Mouse (Mus musculus): ENCODE data around the gene Inpp5f. TPM values are rescaled to one million over a fixed set of nuclear protein-coding genes. Genes with fewer than 3 reads are reported as not detected.

Inpp5f gene
- polyA plus RNA-seq, 1 experiment: 3.6 TPM

DNA sequence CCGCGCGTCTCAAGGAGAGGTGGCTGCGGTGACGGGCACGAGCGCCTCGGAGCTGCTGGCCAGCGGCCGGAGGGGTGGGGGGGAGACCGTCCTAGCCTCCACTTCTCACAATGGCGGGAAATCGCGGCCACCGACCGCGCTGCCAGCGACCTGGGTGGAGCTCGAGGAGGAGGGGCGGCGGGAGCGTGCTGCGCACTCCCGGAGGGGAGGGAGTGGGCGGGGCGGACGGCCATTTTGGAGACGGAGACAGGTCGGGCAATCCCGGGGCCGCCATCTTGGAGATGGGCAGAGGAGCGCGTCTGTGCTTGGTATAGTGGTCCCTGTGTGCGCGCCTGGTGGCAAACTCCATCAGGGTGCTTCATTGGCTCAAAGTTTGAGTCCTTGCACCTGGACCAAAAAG is 129.2 kb downstream of the Inpp5f start, which contains the start of gene Mcmbp:
Gene Mcmbp, minus strand, starts transcription at position 162 of the 400 bp plus-strand sequence.
- peaks cover 48% of the 10 kb centered on the region for H3K79me2 ChIP-seq (ENCODE audit: control insufficient read depth, insufficient read depth)

DNA sequence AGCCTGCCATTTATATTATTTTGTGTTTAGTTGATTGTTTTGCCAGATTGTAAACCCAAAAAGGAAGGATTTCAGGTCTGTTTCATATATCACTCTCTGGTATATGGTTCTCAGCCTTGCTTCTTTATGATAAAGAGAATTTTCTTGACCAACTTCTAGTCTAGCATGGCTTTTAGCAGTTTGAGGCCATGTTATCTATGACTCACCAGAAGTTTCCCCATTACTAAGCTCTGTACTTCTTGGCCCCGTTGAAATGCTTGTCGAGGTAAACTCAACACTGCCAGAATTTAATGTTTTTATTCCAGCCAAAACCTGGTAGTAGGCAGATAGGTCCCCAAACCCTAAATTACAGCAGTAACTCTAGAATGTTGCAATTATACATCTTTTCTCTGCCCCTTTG is 132.8 kb downstream of the Inpp5f start:
- H3K4me2 ChIP-seq (ENCODE audit: low read depth): peak overlapping the region; percentile 97
- peaks cover 48% of the 10 kb centered on the region for H3K79me2 ChIP-seq (ENCODE audit: control insufficient read depth, insufficient read depth)
- peak overlapping the region; percentile 86 for H3K4me3 ChIP-seq
- no peaks in the 10 kb centered on the region for H3K36me3 ChIP-seq (ENCODE audit: control insufficient read depth, insufficient read depth)
- no peaks in the 10 kb centered on the region for H3K27me3 ChIP-seq (ENCODE audit: control insufficient read depth, insufficient read depth, insufficient read length)
- TF ChIP-seq USF1 (IDR thresholded peaks at IDR 0.05; ENCODE audit: low read depth) (no peak), POLR2AphosphoS2 (IDR thresholded peaks at IDR 0.05; ENCODE audit: insufficient read length, low read depth) (no peak), TCF12 (IDR thresholded peaks at IDR 0.05; ENCODE audit: insufficient read depth, poor library complexity, severe bottlenecking) (no peak), TCF3 (IDR thresholded peaks at IDR 0.05; ENCODE audit: insufficient read length, low read depth) (no peak), MAX (IDR thresholded peaks at IDR 0.05; ENCODE audit: low read depth) (no peak), E2F4 (IDR thresholded peaks at IDR 0.05; ENCODE audit: insufficient read depth) (no peak), SRF (IDR thresholded peaks at IDR 0.05; ENCODE audit: control insufficient read depth, insufficient read length, low read depth) (no peak), REST (IDR thresholded peaks at IDR 0.05; ENCODE audit: insufficient read depth, insufficient read length) (no peak), POLR2A (IDR thresholded peaks at IDR 0.05; ENCODE audit: insufficient read length, low read depth) (no peak), MYOG (IDR thresholded peaks at IDR 0.05; ENCODE audit: control insufficient read depth in 1 of 3, insufficient read depth in 1 of 3, insufficient read length in 2 of 3, low read depth in 2 of 3) (no peak), MYOD1 (IDR thresholded peaks at IDR 0.05; ENCODE audit: control insufficient read depth in 1 of 3, insufficient read length in 2 of 3, low read depth in 2 of 3) (no peak), CEBPB (IDR thresholded peaks at IDR 0.05; ENCODE audit: insufficient read depth, poor library complexity, severe bottlenecking) (no peak)
- H3ac ChIP-seq (ENCODE audit: control insufficient read depth, insufficient read length): no peak overlapping the region

More for the DNA sequence above, 129.2 kb downstream of the Inpp5f start, which contains the start of gene Mcmbp:
- Histone ChIP-seq H3K4me2 (ENCODE audit: low read depth) (peak within 1 kb of the TSS; percentile 99), H3ac (ENCODE audit: control insufficient read depth, insufficient read length) (peak within 1 kb of the TSS; percentile 35), H3K36me3 (ENCODE audit: control insufficient read depth, insufficient read depth) (no peaks in the 10 kb centered on the region), H3K4me3 (peak within 1 kb of the TSS; percentile 49), H3K27me3 (ENCODE audit: control insufficient read depth, insufficient read depth, insufficient read length) (no peaks in the 10 kb centered on the region)
- peak in 1 of 3 experiments; percentile 41 for TF ChIP-seq MYOD1 (IDR thresholded peaks at IDR 0.05; ENCODE audit: control insufficient read depth in 1 of 3, insufficient read length in 2 of 3, low read depth in 2 of 3)
- TF ChIP-seq TCF3 (IDR thresholded peaks at IDR 0.05; ENCODE audit: insufficient read length, low read depth): no peak
- peak; percentile 88 for TF ChIP-seq POLR2A (IDR thresholded peaks at IDR 0.05; ENCODE audit: insufficient read length, low read depth)
- no peak for TF ChIP-seq REST (IDR thresholded peaks at IDR 0.05; ENCODE audit: insufficient read depth, insufficient read length)
- TF ChIP-seq POLR2AphosphoS2 (IDR thresholded peaks at IDR 0.05; ENCODE audit: insufficient read length, low read depth): peak; percentile 85
- peak; percentile 51 for TF ChIP-seq E2F4 (IDR thresholded peaks at IDR 0.05; ENCODE audit: insufficient read depth)

DNA sequence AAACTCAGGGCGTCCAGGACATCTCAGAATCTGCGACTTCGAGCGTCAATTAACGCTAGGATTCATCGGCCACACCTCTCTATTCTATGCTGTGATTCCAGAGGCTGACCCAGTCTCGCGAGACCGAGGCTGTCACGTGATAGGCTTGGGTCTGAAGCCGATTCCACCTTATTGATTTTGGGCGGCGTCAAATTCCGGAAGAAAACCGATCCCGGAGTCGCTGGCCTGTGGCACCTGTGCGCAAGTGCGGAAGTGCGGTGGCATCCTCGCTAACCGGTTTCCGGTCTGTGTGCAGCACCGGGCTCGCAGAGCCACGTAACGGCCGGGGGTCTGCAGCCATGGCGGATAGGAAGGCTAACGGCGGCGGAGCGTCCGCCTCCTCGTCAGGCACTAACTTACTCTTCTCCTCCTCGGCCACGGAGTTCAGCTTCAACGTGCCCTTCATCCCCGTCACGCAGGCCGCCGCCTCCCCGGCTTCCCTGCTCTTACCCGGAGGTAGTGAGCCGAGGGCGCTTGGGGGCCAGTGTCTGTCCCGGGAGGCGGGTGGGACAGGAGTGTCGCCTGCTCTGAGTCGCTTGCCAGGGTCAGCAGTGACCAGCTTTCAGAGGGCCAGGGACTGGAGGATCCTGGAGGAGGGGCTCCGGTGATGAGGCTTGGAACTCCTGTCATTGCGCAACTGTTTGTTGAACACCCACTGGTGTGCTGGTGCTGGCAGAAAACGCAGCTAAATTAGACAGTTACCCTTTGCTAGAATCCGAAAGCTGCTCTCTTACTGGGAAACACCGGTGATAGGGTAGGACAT is 133.8 kb downstream of the Inpp5f start, which contains the start of gene Sec23ip:
Gene Sec23ip, plus strand, starts transcription at position 260 of the 802 bp plus-strand sequence.
- peak within 1 kb of the TSS; percentile 86 for H3K4me3 ChIP-seq
- H3ac ChIP-seq (ENCODE audit: control insufficient read depth, insufficient read length): peak within 1 kb of the TSS; percentile 50
- H3K79me2 ChIP-seq (ENCODE audit: control insufficient read depth, insufficient read depth): peaks cover 50% of the 10 kb centered on the region
- no peaks in the 10 kb centered on the region for H3K36me3 ChIP-seq (ENCODE audit: control insufficient read depth, insufficient read depth)
- peak within 1 kb of the TSS; percentile 97 for H3K4me2 ChIP-seq (ENCODE audit: low read depth)
- H3K27me3 ChIP-seq (ENCODE audit: control insufficient read depth, insufficient read depth, insufficient read length): no peaks in the 10 kb centered on the region
- peak in 1 of 3 experiments; percentile 8 for TF ChIP-seq MYOD1 (IDR thresholded peaks at IDR 0.05; ENCODE audit: control insufficient read depth in 1 of 3, insufficient read length in 2 of 3, low read depth in 2 of 3)
- TF ChIP-seq CEBPB (IDR thresholded peaks at IDR 0.05; ENCODE audit: insufficient read depth, poor library complexity, severe bottlenecking): peak; percentile 93
- TF ChIP-seq POLR2AphosphoS2 (IDR thresholded peaks at IDR 0.05; ENCODE audit: insufficient read length, low read depth): peak; percentile 95
- TF ChIP-seq TCF12 (IDR thresholded peaks at IDR 0.05; ENCODE audit: insufficient read depth, poor library complexity, severe bottlenecking): no peak
- no peak for TF ChIP-seq REST (IDR thresholded peaks at IDR 0.05; ENCODE audit: insufficient read depth, insufficient read length)
- TF ChIP-seq USF1 (IDR thresholded peaks at IDR 0.05; ENCODE audit: low read depth): peak; percentile 98
- TF ChIP-seq SRF (IDR thresholded peaks at IDR 0.05; ENCODE audit: control insufficient read depth, insufficient read length, low read depth): peak; percentile 57
- no peak for TF ChIP-seq E2F4 (IDR thresholded peaks at IDR 0.05; ENCODE audit: insufficient read depth)
- peak; percentile 78 for TF ChIP-seq MAX (IDR thresholded peaks at IDR 0.05; ENCODE audit: low read depth)
- no peak for TF ChIP-seq TCF3 (IDR thresholded peaks at IDR 0.05; ENCODE audit: insufficient read length, low read depth)
- no peak for TF ChIP-seq MYOG (IDR thresholded peaks at IDR 0.05; ENCODE audit: control insufficient read depth in 1 of 3, insufficient read depth in 1 of 3, insufficient read length in 2 of 3, low read depth in 2 of 3)
- peak; percentile 98 for TF ChIP-seq POLR2A (IDR thresholded peaks at IDR 0.05; ENCODE audit: insufficient read length, low read depth)

Other genes starting within 250 kb of the Inpp5f start
- gene Rgs10, start 192.6 kb upstream of the Inpp5f start, polyA plus RNA-seq (2012; fragmentation: generic; extraction: Trizol): 8.5 TPM
- gene Tial1, start 149.6 kb upstream of the Inpp5f start, polyA plus RNA-seq (2012; fragmentation: generic; extraction: Trizol): 31.4 TPM
- 68.3 TPM for gene Bag3, start 87.7 kb upstream of the Inpp5f start, polyA plus RNA-seq (2012; fragmentation: generic; extraction: Trizol)
- 14.5 TPM for gene Mcmbp, start 129.2 kb downstream of the Inpp5f start, polyA plus RNA-seq (2012; fragmentation: generic; extraction: Trizol)
- gene Sec23ip, start 133.6 kb downstream of the Inpp5f start, polyA plus RNA-seq (2012; fragmentation: generic; extraction: Trizol): 19.2 TPM

Data from myocyte (in vitro differentiated cells).